Mouse (Mus musculus) testis, adult 10 weeks (tissue): ENCODE data around the gene Olfr353. TPM values are rescaled to one million over a fixed set of nuclear protein-coding genes. Genes with fewer than 3 reads are reported as not detected.

ENCODE experiments used
- polyA plus RNA-seq: library from polyadenylated mRNA; stranded (reverse); fragments of 350-450 nt; fragmentation: Illumina TruSeq; extraction: RNeasy Lipid Tissue Mini Kit (QIAGEN cat#74804); gene quantifications from one replicate; pipeline ENCODE4 v1.2.3, GENCODE M21; 2014; ENCODE audit warnings: low read depth, low replicate concordance

Gene Olfr353
- polyA plus RNA-seq, result not detected

DNA sequence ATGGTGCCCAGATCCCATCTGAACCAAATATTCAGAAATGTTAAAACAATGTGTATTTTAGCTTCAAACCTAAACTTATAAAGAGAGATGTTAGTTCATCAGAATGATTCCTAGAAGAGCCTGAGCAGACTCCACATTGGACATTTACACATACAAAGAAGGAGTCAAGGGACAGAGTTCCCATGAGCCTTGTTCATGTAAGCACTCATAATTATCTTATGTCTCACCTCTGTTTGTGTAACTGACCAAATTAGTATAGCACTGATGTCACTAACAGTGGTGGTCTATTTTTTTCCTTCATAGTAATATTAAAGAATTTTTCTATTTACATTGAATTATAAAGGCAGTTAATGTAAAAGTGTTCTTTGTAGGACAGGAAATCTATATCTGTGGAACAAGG lies at the start of gene Olfr353:
Gene Olfr353 (minus strand): TSS at position 101 of the 400 bp plus-strand sequence.

DNA sequence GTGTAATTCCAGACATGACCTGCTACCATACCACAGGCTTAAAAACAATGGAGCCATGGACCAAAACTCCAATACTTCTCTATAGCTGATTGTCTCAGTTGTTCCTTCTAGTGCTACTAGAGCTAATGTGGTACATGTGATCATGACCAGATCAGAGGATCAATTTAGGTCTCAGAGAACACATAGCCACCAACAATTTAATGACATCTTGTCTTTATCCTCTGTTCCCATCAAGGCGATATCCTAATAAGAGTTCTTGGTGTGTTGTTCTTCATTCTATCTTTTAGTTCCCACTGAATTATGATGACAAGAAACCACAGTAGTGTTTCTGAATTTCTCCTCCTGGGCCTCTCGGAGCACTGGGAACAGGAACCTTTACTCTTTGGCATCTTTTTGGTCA lies 44.1 kb upstream of the Olfr353 start, which contains the start of gene Olfr356:
Gene Olfr356 (plus strand): TSS at position 301 of the 400 bp plus-strand sequence.

DNA sequence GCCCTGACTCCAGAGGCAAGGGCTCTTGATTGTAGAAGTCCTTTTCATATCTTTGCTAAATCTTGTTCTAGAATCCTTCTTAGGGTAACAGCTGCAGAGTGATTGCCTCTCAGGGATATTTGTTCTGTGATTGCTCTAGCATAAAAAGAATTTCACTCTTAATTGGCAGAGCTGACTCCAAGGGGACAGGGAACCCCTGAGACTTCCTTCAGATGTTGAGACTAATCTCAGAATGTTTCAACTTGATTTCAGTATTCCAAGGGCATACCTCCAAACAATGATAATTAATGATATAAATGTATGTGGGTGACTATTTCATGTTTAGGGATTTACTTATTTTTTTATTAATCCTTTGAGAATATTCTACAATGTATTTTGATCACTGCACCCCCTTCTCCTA lies 36.1 kb upstream of the Olfr353 start, which contains the start of gene Olfr355:
Gene Olfr355 (minus strand): TSS at position 101 of the 400 bp plus-strand sequence.

DNA sequence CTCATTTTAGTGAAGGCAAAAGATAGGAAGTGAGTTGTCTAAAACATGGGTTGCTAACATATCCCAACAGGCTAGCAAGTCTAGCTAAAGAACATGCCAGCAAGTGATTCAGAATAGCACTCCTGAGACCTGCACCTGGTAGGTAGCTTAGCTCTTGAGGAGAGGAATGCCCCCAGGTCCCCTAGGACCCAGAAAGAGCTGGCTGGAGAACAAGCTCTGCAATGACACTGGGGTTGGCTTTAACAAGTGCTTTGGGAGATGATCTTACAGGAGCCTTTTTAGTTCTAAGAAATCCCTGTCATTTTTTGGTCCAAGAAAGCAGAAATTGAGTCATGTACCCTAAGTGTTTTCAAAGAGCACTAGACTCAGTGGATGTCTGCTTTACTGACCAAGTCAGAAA lies 12.6 kb upstream of the Olfr353 start, which contains the start of gene Olfr354:
Gene Olfr354 (plus strand): TSS at position 301 of the 400 bp plus-strand sequence.

DNA sequence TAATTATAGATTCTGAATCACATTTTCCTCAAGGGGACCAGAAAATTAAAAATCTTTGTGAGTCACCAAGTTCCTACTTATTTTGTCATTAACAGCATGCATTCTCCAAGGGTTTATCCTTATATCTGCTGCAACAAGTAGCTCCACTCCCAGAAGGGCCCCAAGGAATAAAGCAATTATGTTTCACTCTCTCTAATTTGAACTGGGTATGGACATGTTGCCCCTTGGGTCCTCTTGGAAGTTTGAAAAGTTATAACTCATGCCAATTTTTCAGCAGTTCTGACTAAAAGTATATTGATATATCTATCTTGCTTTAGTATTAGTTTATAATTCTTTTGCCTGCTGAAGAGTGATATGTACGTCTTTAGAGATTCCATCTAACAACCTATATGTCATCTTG lies 24.6 kb downstream of the Olfr353 start, which contains the start of gene Olfr352:
Gene Olfr352 (plus strand): TSS at position 301 of the 400 bp plus-strand sequence.

DNA sequence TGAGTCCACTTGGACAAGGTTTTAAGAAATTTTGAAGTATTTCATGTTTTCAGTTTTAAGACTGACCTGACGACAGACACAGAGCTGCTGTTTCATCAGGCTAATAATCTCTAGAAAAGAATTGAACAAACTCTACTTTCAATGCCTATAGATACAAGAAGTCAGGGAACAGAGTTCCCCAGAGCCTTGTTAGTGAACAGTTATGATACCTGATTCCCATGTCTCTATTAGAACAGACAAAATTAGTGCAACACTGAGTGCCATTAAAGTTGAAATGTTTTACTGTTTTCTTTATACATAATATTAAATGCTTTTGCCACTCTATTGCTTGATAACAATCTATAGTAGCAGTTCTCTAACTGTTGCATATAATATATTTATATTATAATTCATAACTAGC lies 30.2 kb downstream of the Olfr353 start, which contains the start of gene Olfr351:
Gene Olfr351 (minus strand): TSS at position 101 of the 400 bp plus-strand sequence.

DNA sequence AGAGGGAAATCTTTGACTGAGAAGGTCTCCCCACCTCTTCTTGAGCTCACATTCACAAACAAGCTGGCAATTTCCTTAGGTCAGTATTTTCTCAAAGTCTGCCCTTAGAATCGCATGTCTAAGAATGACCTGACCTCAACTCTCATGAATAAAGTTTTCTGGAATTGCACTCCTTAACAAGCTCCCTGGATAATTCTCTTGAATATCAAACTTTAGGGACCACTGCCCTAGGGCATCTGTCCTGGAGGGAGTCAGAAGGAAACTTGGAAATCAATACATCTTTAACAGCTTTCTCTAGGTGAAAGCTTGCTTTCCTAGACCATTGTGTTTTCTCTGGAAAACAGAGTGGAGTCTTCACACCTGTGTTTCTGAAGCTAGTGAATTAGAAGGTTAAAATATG lies 46.7 kb downstream of the Olfr353 start, which contains the start of gene Olfr350:
Gene Olfr350 (plus strand): TSS at position 301 of the 400 bp plus-strand sequence.

Other genes starting within 250 kb of the Olfr353 start
- gene Olfr346, start 207.1 kb downstream of the Olfr353 start, polyA plus RNA-seq, result not detected
- gene Olfr347, start 161.0 kb downstream of the Olfr353 start, polyA plus RNA-seq, result not detected
- gene Olfr348, start 108.7 kb downstream of the Olfr353 start, polyA plus RNA-seq, result not detected
- gene Olfr50, start 102.4 kb downstream of the Olfr353 start, polyA plus RNA-seq, result not detected
- gene Olfr3, start 75.9 kb downstream of the Olfr353 start, polyA plus RNA-seq, result not detected
- not detected for gene Olfr350, start 46.6 kb downstream of the Olfr353 start, polyA plus RNA-seq
- gene Olfr351, start 30.3 kb downstream of the Olfr353 start, polyA plus RNA-seq, result not detected
- gene Olfr352, start 24.5 kb downstream of the Olfr353 start, polyA plus RNA-seq, result not detected
- gene Olfr354, start 12.7 kb upstream of the Olfr353 start, polyA plus RNA-seq, result not detected
- gene Olfr355, start 36.0 kb upstream of the Olfr353 start, polyA plus RNA-seq, result not detected
- gene Olfr356, start 44.2 kb upstream of the Olfr353 start, polyA plus RNA-seq, result not detected
- 0.53 TPM for gene Olfr357, start 100.9 kb upstream of the Olfr353 start, polyA plus RNA-seq
- gene Olfr358, start 116.4 kb upstream of the Olfr353 start, polyA plus RNA-seq, result not detected
- not detected for gene Olfr360, start 172.8 kb upstream of the Olfr353 start, polyA plus RNA-seq
- 1.9 TPM for gene Olfr361, start 196.4 kb upstream of the Olfr353 start, polyA plus RNA-seq
- gene Olfr362, start 225.0 kb upstream of the Olfr353 start, polyA plus RNA-seq, result 1.0 TPM
- not detected for gene Olfr364-ps1, start 246.4 kb upstream of the Olfr353 start, polyA plus RNA-seq